Mouse (Mus musculus): ENCODE data around the gene Krtap5-4. TPM values are rescaled to one million over a fixed set of nuclear protein-coding genes. Genes with fewer than 3 reads are reported as not detected.
"Not testable (repeated sequence)": the region's sequence is repeated elsewhere in the genome, so short reads cannot be mapped to it uniquely, and the experiment has no call there.

Gene Krtap5-4
- polyA plus RNA-seq, 1 experiment: 0.04 TPM

DNA sequence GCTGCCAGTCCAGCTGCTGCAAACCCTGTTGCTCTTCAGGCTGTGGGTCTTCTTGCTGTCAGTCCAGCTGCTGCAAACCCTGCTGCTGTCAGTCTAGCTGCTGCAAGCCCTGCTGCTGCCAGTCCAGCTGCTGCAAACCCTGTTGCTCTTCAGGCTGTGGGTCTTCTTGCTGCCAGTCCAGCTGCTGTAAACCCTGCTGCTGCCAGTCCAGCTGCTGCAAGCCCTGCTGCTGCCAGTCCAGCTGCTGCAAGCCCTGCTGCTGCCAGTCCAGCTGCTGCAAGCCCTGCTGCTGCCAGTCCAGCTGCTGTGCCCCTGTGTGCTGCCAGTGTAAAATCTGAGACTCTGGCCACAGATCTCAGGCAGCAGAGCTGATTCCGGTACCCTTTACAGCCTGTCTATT lies 580 bp downstream of the Krtap5-4 start:
- H3K79me3 ChIP-seq (ENCODE audit: low read depth); H3K27me3 ChIP-seq (ENCODE audit: control insufficient read depth, insufficient read depth, insufficient read length); H3ac ChIP-seq (ENCODE audit: control insufficient read depth, insufficient read length, low read depth); H3K36me3 ChIP-seq (ENCODE audit: control insufficient read depth, insufficient read depth); H3K4me3 ChIP-seq (ENCODE audit: insufficient read depth, poor library complexity, severe bottlenecking); H3K79me2 ChIP-seq (ENCODE audit: control insufficient read depth, insufficient read depth): not testable (repeated sequence)
- TF ChIP-seq MYOD1 (IDR thresholded peaks at IDR 0.05; ENCODE audit: control insufficient read depth, insufficient read length, low read depth): peak; percentile 72

DNA sequence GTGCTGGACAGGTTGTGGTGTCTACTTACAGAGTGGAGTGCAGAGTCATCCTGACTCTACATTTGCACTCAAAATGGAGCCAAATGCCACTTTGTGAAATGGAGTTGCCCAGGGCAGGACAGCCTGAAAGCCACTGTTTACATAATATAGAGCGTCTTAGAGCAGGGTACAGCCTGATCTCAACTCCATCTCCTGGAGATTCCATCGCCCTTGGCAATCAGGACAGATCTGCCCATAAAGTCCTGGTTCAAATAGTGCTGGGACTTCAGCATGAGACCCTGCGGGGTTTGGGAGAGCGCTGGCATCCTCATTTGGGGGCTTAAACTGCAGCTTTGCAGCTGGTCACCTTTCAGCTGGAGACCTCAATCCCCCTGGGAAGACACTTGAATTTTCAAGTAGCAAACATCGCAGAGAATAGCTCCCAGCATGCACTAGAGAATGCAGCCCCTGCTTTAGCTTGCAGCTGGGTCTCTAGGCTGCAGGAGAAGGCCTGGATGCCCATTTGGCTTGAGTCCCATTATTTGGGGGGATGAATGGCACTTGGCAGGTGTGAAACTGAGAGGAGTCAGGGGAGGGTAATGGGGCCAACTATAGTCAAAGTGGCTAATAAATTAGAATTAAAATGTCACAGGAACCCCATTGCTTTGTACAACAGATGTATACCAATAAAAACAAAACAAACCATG lies 11.4 kb downstream of the Krtap5-4 start:
- peak; percentile 14 for TF ChIP-seq MYOD1 (IDR thresholded peaks at IDR 0.05; ENCODE audit: control insufficient read depth, insufficient read length, low read depth)
- TF ChIP-seq FOSL1 (IDR thresholded peaks at IDR 0.05; ENCODE audit: insufficient read depth, low read length, poor library complexity, severe bottlenecking): no peak
- H3K79me2 ChIP-seq (ENCODE audit: control insufficient read depth, insufficient read depth): no peaks in the 10 kb centered on the region
- no peaks in the 10 kb centered on the region for H3K36me3 ChIP-seq (ENCODE audit: control insufficient read depth, insufficient read depth)
- H3ac ChIP-seq (ENCODE audit: control insufficient read depth, insufficient read length, low read depth): no peak overlapping the region
- H3K27me3 ChIP-seq (ENCODE audit: control insufficient read depth, insufficient read depth, insufficient read length): no peaks in the 10 kb centered on the region
- no peak overlapping the region for H3K4me3 ChIP-seq (ENCODE audit: insufficient read depth, poor library complexity, severe bottlenecking)
- no peaks in the 10 kb centered on the region for H3K79me3 ChIP-seq (ENCODE audit: low read depth)

DNA sequence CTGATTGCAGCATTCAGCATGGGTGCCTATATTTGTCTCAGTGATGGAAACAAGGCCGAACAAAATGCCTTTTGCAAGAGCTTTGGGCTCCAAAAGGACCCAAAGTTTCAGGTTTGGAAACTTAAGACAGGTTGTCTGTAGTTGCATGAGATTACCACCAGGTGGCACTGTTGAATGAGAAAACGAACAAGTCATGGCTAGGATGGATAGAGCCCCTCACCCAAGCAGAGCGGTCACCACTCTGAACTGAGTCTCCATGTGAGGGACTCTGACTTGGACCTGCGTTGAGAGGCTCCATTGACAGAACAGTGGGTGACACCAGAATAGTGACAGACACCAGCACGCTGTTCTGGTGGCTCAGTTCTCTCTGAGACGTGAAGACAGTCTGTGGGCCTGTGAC lies 13.2 kb downstream of the Krtap5-4 start:
- TF ChIP-seq CEBPB (IDR thresholded peaks at IDR 0.05; ENCODE audit: low read depth): no peak
- no peak for TF ChIP-seq CTCF (IDR thresholded peaks at IDR 0.05; ENCODE audit: control insufficient read depth, insufficient read depth, insufficient read length)
- no peak for TF ChIP-seq MAX (IDR thresholded peaks at IDR 0.05)
- no peak for TF ChIP-seq FOSL1 (IDR thresholded peaks at IDR 0.05; ENCODE audit: insufficient read depth, low read length, poor library complexity, severe bottlenecking)
- no peak for TF ChIP-seq MYOD1 (IDR thresholded peaks at IDR 0.05; ENCODE audit: control insufficient read depth, insufficient read length, low read depth)
- TF ChIP-seq USF1 (IDR thresholded peaks at IDR 0.05; ENCODE audit: low read depth): no peak
- no peak for TF ChIP-seq MYOG (IDR thresholded peaks at IDR 0.05; ENCODE audit: control insufficient read depth, extremely low read depth, insufficient read length)
- H3ac ChIP-seq (ENCODE audit: control insufficient read depth, insufficient read length, low read depth): no peak overlapping the region
- H3K4me3 ChIP-seq (ENCODE audit: insufficient read depth, poor library complexity, severe bottlenecking): no peak overlapping the region
- H3K27me3 ChIP-seq (ENCODE audit: control insufficient read depth, insufficient read depth, insufficient read length): no peaks in the 10 kb centered on the region
- H3K36me3 ChIP-seq (ENCODE audit: control insufficient read depth, insufficient read depth): no peaks in the 10 kb centered on the region
- H3K79me2 ChIP-seq (ENCODE audit: control insufficient read depth, insufficient read depth): no peaks in the 10 kb centered on the region
- H3K79me3 ChIP-seq (ENCODE audit: low read depth): no peaks in the 10 kb centered on the region

DNA sequence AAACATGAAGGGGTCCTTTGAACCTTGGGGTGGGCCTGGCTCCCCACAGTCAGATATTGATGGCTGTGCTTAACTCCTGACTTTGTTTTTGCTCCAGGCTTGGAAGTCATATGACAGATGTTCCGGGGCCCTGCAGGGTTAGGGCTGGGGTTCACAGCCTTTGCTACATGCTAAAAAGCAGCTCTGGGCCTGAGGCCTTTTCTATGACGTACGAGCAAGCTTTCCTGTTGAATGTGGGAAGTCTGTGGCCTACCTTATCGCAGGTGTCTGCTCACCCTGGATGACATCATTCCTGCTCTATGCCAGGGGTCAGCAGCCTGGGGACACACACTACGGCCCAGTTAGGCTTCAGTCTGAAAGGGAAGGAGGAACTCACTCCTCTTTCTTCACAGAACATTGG lies 13.9 kb downstream of the Krtap5-4 start:
- TF ChIP-seq FOSL1 (IDR thresholded peaks at IDR 0.05; ENCODE audit: insufficient read depth, low read length, poor library complexity, severe bottlenecking): no peak
- TF ChIP-seq MYOG (IDR thresholded peaks at IDR 0.05; ENCODE audit: control insufficient read depth, extremely low read depth, insufficient read length): no peak
- TF ChIP-seq MAX (IDR thresholded peaks at IDR 0.05): no peak
- TF ChIP-seq CTCF (IDR thresholded peaks at IDR 0.05; ENCODE audit: control insufficient read depth, insufficient read depth, insufficient read length): no peak
- no peak for TF ChIP-seq MYOD1 (IDR thresholded peaks at IDR 0.05; ENCODE audit: control insufficient read depth, insufficient read length, low read depth)
- TF ChIP-seq USF1 (IDR thresholded peaks at IDR 0.05; ENCODE audit: low read depth): no peak
- TF ChIP-seq CEBPB (IDR thresholded peaks at IDR 0.05; ENCODE audit: low read depth): no peak
- H3K27me3 ChIP-seq (ENCODE audit: control insufficient read depth, insufficient read depth, insufficient read length): no peaks in the 10 kb centered on the region
- H3K79me3 ChIP-seq (ENCODE audit: low read depth): no peaks in the 10 kb centered on the region

DNA sequence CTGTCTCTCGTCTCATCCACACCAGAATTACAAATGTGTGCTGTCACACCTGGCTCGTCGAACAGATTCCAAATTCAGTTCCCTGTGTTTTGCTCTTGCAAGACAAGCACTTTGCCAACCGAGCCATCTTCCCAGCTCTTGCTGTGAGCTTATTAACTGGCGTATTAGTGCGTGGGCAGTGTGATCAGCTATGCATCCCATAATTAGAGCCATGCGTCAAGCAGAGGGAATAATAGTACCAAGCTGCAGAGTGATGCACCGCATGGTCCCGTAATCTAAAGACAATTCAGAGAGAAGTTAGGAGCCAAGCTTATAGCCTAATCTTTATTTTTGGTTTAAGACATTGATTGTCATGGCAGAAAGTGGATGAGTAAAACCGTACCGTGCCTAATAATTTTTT lies 15.8 kb downstream of the Krtap5-4 start:
- Histone ChIP-seq H3K79me3 (ENCODE audit: low read depth) (no peaks in the 10 kb centered on the region), H3ac (ENCODE audit: control insufficient read depth, insufficient read length, low read depth) (no peak overlapping the region), H3K4me3 (ENCODE audit: insufficient read depth, poor library complexity, severe bottlenecking) (no peak overlapping the region), H3K27me3 (ENCODE audit: control insufficient read depth, insufficient read depth, insufficient read length) (no peaks in the 10 kb centered on the region), H3K79me2 (ENCODE audit: control insufficient read depth, insufficient read depth) (no peaks in the 10 kb centered on the region), H3K36me3 (ENCODE audit: control insufficient read depth, insufficient read depth) (no peaks in the 10 kb centered on the region)
- TF ChIP-seq USF1 (IDR thresholded peaks at IDR 0.05; ENCODE audit: low read depth) (no peak), MYOG (IDR thresholded peaks at IDR 0.05; ENCODE audit: control insufficient read depth, extremely low read depth, insufficient read length) (no peak), MAX (IDR thresholded peaks at IDR 0.05) (no peak), CTCF (IDR thresholded peaks at IDR 0.05; ENCODE audit: control insufficient read depth, insufficient read depth, insufficient read length) (no peak), MYOD1 (IDR thresholded peaks at IDR 0.05; ENCODE audit: control insufficient read depth, insufficient read length, low read depth) (no peak)

More for the DNA sequence above, 13.9 kb downstream of the Krtap5-4 start:
- no peak overlapping the region for H3ac ChIP-seq (ENCODE audit: control insufficient read depth, insufficient read length, low read depth)
- no peaks in the 10 kb centered on the region for H3K36me3 ChIP-seq (ENCODE audit: control insufficient read depth, insufficient read depth)
- H3K79me2 ChIP-seq (ENCODE audit: control insufficient read depth, insufficient read depth): no peaks in the 10 kb centered on the region
- no peak overlapping the region for H3K4me3 ChIP-seq (ENCODE audit: insufficient read depth, poor library complexity, severe bottlenecking)

DNA sequence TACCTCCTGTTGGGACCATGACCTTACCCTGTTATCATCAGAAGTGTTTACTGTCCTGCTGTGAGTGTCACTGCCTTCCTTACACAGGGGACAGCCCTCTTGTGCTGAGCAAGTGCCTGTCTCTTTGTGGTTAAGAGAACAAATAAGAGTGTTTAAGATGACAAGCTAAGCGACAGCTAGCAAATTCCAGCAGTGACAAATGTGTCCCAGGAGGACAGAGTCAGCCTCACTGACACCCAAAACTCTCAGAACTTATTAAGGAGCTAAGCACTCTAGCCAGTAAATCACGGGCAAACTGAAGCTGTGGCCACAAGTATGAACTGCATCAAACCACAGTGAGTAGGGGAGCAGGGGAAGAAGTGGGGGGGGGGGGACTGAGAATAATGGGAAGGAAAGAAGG lies 17.6 kb downstream of the Krtap5-4 start:
- Histone ChIP-seq H3ac (ENCODE audit: control insufficient read depth, insufficient read length, low read depth) (no peak overlapping the region), H3K79me3 (ENCODE audit: low read depth) (no peaks in the 10 kb centered on the region), H3K36me3 (ENCODE audit: control insufficient read depth, insufficient read depth) (no peaks in the 10 kb centered on the region), H3K27me3 (ENCODE audit: control insufficient read depth, insufficient read depth, insufficient read length) (no peaks in the 10 kb centered on the region), H3K4me3 (ENCODE audit: insufficient read depth, poor library complexity, severe bottlenecking) (no peak overlapping the region), H3K79me2 (ENCODE audit: control insufficient read depth, insufficient read depth) (no peaks in the 10 kb centered on the region)
- no peak for TF ChIP-seq MYOG (IDR thresholded peaks at IDR 0.05; ENCODE audit: control insufficient read depth, extremely low read depth, insufficient read length)
- peak; percentile 7 for TF ChIP-seq FOSL1 (IDR thresholded peaks at IDR 0.05; ENCODE audit: insufficient read depth, low read length, poor library complexity, severe bottlenecking)

DNA sequence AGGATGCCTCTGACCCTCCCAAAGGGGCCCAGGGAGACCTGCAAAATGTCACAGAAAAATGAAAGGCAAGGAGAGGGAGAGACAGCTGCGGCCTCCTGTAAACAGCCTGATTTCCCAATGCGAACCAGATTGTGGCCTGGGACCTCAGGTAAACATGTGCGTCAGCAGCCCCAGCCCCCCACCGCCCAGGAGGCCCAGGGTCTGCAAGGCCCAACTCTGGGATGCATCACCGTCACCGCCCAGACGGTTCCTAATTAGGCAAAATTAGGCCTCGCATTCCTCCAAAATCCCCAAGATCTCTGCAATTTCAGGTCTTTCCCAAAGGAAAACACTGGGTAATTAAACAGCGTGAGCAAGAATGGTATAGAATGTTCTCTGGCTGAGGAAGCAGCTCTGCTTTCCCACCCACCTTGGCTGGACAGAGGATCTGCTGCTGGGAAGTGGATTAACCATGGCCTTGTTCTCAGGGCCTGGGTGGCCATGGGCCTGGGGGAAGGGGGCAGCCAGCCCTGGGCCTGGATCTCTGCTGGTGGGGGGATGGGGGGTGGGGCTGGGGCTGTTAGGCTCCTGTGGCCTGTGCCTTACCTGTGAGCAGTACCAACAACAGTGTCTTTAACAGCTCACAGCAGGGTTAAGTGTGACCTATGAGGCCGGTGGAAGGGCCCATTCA lies 18.4 kb downstream of the Krtap5-4 start:
- not testable (repeated sequence) for H3K27me3 ChIP-seq (ENCODE audit: control insufficient read depth, insufficient read depth, insufficient read length); H3ac ChIP-seq (ENCODE audit: control insufficient read depth, insufficient read length, low read depth); H3K36me3 ChIP-seq (ENCODE audit: control insufficient read depth, insufficient read depth); H3K79me3 ChIP-seq (ENCODE audit: low read depth); H3K4me3 ChIP-seq (ENCODE audit: insufficient read depth, poor library complexity, severe bottlenecking); H3K79me2 ChIP-seq (ENCODE audit: control insufficient read depth, insufficient read depth)
